Mouse (Mus musculus): ENCODE results near the gene Lmo3.

GRCm38 (mm10) chr6:138402031-138402430, 179.7 kb downstream of the Lmo3 start:
- TF ChIP-seq CTCF (IDR thresholded peaks at IDR 0.05; ENCODE audit: low read depth, low read length) (no peak), POLR2A (IDR thresholded peaks at IDR 0.05; ENCODE audit: extremely low read depth, insufficient read depth, low read length) (no peak)

Data from liver, adult 2 months (tissue).